Mouse (Mus musculus) gonadal fat pad, adult 2 months (tissue): Measurements from ENCODE around the gene Pros1. TPM values are rescaled to one million over a fixed set of nuclear protein-coding genes. Genes with fewer than 3 reads are reported as not detected.

Source experiments
- DNase-seq: peaks from one replicate; pipeline ENCODE4 v3.0.0-alpha.2; 2012; ENCODE audit warnings: low read depth
- polyA plus RNA-seq: library from polyadenylated mRNA; depleted of rRNA; stranded (reverse); fragments of >200 nt; gene quantifications from 2 replicates; pipeline ENCODE4 v1.2.3, GENCODE M21; 2012

Gene Pros1
- polyA plus RNA-seq, 1 experiment: 10.3 TPM

DNA sequence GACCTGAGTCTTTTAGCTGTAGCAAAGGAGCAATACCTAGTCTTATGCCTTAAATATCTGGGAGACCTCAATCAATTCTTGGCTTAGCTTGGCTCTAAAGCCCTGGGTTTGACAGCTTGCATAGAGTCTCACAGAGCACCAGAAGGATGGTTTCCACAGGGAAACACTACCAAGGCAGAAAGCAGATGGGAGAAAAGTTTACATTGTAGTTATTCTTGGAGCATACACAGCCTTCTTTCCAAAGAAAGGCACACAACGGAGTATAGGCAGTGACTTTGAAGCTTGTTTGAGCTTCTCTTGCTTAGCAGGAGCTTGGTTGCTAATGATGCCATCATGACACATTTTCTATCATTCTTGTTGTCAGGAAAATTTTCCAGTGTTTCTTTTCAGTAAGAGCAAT, 6.0 kb downstream of the Pros1 start:
- DNase-seq: no peak

DNA sequence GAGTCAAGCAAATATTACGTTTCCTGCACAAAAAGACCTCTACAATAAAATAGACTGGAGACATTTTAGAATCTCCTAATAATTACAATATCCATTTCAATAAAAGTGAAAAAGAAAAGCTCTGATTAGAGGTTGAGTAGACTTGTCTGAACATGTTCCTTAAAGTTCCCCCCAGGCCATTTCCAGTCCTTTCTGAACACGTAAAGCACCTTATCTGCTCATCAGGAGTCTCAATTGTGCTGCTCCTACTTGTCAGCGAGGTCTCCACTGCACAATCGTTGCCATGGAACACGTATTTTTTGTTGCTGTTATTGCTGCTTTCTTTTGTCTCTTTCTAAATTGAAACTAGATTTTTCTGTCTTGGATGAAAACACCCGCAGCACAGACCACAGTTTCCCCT, 7.3 kb downstream of the Pros1 start:
- no peak for DNase-seq

DNA sequence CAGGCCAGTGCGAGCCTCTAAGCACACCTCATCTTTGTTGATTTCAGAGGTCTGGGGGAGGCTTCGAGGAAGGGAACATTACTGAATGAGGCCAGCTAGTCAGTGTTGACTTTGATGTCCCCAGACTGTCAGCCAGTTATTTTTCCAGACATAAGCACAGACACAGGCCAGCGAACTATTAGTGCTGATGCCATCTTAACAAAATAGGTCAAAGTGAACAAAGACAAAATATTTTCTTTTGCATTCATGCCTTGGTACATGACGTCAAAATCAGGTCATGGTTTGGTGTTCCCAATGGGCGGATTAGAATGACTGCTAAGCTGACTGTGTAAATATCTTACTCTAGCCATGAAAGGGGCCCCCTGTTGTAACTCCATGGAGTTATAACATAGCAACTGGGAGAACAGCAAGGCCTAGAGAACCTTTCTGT, 18.6 kb downstream of the Pros1 start:
- DNase-seq: no peak

DNA sequence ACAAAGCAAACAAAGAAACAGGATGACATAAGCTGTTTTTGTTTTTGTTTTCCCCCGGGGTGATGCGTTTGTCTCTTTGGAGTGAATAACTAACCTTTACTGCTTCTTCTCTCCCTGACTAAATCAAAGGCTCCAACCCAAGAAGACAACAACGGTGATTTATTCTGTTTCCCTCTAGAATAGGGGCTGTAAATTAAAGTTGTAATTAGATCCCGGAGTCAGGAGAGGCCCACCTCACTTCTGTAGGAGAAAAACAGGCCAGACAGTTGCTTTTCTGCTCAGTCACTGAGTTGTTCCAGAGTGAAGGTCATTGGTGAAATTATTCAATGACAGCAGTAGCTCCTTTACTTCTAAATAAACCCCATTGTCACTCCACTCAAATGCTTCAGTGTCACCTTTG, 19.1 kb downstream of the Pros1 start:
- no peak for DNase-seq

DNA sequence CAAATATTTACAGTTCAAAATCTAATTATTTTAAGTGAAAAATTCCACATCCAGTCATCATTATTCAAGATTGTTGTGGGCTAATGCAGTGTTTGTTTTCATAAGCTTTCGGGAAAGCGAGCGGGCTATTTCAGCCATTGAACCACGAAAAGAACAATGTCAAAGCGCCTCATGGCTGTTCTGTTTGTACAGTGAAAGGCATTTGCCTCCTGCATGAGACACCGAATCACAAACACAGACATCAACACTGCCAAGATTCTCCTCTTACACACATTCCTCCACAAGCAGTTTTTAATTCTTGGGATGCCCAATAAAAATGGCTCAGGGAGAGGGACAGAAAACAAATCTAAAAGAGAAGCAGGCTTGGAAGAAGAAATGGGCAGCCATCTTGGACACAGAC, 20.0 kb downstream of the Pros1 start:
- no peak for DNase-seq

DNA sequence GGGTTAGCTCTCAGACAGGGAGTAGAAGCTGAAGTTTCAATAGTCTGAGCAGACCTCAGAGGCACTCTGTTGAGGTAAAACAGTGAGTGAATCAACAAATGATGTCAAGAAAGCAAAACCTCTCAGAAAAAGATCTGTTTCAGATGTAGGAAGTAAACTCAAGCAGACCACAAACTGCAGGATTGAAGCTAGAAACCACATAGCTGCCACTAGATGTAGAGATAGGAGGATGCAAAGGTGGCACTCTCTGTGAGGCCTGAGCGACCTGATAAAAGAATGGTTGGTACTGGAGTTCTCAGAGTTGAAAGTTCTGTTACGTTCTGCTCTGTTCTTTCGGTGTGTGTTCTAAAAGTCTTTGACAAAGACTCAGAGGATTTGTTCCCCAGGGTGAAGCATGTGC, 41.7 kb downstream of the Pros1 start:
- no peak for DNase-seq

DNA sequence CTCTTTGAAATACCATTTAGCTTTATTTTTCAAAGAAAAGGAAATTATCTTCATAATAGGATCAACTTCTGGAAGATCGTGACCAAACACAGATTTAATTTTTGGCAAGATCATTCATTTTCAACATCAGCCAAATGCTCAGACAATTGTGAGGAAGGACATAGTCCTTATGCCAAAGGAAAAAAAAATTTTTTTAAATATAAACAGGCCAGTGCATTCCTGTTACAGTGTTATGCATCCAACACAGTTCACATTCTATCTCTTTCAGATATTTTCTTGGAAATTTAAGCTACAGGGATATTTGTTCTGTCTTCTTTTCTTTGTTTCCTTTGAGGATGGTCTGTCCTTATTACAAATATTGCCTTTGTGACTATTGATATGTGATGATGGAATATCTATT, 57.3 kb downstream of the Pros1 start:
- no peak for DNase-seq

DNA sequence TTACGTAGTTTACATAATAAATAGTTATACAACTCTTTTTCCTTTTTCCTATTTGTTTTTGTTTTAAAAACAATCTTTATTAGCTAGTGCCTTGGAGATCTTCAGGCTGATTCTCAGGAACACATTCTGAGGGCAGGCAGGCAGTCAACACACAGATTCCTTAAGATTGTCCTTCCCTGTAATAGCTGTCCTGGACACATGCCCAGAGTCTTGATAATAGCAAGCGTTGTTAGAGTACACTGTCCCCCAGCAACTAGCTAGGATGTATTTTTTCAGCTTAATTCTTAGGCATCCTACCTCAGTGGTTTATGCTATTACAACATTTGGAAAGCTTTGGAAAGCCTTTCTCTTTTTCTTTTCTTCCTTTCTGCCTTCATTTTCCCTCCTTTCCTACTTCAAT, 58.1 kb downstream of the Pros1 start:
- DNase-seq: no peak

DNA sequence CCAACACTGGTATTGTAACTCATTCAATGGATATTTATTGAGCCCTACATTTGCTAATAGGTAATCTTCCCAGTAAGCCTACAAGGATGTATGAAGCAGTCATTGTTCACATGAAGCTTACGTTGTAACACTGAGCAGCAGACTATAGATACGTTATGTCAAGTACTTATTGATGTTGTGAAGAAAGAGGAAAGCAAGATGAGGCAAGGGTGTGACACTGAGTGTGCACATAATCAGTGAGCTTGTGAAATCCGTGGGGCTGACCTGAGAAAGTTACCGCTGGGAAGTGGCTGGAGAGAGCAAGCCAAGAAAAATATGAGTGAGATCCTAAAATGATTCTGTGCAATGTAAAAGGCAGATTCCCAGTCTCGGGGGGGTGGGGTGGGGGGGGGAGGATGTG, 61.4 kb downstream of the Pros1 start:
- peak; percentile 64 for DNase-seq

DNA sequence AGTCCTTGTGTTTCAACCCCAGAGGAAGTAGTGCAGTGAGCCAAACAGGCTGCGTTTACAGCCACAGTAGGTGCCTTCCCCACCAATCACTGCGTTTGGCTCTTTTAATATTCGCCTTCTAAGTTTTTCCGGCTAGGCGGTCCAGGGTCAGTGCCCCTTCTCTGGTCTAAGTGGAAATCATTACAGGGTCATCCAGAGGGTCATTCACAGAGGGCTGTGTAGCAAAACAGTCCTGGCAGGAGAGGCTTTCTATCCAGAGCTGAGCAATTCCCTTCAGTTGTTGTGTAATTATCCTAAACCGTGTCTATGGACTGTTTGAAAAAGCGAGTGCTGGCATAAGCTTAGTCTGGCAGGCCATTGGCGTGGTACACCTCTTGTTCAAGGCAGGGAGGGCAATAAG, 68.1 kb downstream of the Pros1 start:
- no peak for DNase-seq

DNA sequence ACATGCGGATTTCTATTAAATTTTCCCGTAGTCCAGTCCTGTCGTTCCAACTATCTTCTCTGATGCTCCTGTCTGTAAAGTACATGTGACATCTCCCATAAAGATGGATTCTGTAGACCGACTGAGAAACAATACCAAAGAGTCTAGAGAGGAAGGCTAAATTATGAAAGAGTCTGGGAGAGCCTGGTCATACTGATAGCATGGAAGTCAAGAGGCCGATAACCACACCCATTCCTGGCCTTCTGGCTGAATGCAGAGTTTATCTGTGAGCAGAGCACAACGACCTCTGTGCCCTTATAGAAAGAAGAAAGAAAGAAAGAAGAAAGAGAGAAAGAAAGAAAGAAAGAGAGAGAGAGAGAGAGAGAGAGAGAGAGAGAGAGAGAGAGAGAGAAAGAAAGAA, 77.2 kb downstream of the Pros1 start:
- no peak for DNase-seq

DNA sequence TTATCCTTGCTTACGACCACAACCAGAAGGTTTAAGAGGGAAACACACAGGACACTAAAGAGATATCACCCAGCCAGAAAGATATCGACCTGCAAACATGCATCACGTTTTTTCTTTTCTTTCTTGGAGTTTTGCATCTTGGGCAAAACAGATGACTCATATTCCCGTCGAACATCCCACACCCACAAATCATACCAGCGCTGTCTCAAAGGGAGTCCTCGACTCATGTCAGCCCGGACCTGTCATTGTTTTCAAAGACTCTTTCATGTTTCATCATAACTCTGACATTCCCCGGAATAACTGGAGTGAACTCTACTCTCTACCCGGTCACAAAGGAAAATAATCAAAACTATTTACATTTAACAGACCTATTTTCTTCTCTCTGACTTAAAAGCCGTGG, 82.2 kb downstream of the Pros1 start:
- no peak for DNase-seq

DNA sequence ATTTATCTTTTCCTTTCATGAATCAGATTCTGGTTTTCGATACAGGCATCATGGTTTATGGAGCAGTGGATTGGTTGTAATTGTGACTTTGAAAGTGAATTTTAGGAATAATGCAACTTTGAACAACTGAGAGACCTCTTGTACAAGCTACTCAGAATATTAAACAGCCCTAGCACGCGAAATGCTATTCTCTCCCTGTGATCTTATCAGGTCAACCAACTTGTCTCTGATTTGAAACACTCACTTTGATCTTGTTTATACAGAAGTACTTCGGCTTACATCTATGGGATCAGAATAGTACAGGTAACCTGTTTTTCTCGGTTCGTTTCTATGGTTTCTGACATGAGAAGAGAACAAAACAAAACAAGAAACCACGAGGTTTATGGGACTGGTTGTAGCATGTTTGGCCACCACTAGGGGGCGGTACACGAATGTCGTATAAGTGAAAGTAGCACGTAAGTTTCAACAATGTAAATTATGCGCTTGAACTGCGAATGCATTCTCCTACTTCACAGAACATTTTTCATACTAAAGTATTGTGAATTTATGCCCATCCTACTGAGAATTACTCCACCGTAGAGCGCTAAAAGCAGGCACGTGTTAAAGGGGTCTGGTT, 86.4 kb downstream of the Pros1 start:
- no peak for DNase-seq

DNA sequence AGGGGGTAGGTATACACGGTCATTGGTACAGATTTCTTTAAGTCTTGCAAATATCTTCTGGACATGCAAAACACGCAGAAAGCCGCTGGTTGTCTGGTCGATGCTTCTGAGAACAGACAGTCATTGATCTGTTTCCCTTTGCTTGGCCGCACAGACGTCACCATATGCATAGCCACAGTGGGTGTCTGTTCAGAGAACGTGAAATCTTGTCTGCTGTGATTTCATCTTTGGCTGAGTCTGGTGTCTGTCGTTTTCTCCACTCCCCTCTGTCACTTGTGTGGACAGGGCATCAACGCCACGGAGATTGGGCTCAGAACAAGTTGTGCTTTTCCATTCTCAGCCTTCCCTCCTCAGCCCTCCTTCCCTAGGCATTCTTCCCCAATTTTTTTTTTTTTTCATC, 87.7 kb downstream of the Pros1 start:
- DNase-seq: no peak

DNA sequence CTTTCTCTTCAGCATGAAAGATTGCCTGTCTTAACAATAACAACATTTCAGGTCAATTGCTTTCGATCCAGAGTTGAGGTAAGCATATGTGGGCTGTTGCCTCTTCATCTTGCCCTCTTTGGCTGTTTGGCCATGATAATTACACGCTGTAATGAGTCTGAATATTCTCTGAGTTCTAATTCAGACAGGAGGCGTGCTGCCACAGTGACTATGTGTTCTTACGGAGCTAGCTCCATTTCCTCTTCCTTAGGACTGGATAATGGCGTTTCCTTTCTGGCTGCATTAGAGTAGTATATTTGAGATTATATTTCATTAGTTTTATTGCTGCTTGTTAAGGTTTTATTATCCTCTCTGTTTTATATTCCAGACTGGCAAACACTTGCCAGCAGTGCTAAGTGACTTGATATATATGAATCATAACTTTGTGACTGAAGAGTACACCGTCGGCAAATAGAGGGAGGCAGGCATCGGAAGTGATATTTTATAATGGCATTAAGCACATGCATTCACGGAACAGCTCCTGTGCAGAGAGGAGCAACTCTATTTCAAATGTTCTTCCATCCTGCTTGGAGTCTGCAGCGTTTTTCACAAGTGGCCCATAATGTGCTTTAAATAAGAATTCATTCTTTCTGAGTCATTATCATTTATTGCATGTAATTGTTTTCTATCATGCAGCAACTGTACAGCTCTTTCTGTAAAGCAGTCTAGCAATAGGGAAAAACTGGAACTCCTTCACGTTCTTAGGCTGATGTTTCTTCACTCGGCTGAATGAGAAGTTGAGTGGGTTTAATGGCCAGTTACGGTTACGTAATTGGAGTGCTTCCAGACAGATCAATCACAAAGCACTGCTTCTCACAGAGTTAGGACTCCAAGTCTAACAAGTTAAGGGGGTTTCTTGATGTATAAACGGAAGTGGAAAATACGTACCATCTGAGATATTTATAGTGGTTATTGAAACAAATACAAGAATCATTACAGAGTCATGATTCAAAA, 88.6 kb downstream of the Pros1 start:
- DNase-seq: peak; percentile 24

DNA sequence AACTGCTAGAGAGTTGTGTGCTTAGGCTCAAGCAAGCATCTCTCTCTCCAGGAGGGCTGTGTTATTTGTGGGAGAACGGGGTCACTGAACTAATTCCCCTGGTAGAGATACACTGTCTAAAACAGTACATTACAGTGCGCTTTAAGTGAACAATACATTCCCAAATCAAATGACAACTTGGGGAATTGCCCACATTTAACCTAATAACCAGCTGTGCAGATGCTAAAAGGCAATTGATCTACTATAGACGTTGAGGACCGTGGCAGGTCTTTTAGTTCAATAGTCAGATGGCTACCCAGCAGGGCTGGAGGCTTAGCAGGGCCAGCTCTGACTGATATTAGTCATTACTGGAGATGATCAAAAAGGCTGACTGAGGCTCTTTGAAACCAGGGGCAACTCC, 104.4 kb downstream of the Pros1 start:
- DNase-seq: no peak

DNA sequence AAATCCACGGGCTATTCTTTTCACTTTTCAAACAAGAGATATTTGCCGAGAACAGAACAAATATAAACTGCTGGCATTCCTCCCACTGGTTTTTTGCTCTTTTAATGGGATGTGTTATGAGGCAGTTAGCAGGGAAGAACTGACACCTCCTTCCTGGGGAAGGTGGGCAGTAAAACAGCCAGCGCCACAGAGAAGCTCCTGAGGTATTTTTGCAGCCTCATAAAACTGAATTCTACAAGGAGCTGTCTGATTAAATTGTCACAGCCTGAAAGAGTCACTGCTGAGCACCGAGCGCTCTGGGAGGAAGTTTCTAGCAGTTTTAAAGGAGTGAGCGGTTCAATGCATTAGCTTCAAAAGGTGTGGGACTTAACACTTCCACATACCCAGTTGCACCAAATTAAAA, 110.3 kb downstream of the Pros1 start:
- no peak for DNase-seq

DNA sequence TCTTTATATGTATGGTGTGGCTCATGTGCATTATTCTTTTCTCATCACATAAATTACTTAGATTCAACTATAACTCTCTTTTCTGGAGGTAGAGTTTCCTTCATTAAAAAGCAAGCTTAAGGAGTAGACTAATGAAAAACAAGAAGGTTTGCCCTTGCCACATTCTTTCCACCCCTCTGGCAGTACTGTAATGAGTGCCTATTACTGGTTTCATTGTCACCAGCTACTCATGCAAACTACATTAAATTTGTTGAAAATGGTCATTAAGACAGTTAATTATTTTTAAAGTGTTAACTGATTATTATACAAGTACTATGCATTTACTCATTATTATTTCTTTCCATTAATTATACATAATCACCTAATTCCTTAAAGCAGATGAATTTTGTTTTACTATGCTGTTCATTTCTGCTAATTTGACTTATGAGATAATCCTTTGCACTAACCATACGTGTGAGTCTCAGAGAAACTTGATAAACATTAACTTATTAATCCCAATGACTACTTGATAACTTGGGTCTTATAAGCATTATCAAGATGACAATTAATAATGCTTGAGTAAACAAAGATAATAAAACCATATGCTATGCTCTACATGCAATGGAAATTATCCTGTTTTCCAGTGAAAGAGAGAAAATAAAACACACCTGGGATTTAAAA, 117.7 kb downstream of the Pros1 start:
- DNase-seq: no peak

DNA sequence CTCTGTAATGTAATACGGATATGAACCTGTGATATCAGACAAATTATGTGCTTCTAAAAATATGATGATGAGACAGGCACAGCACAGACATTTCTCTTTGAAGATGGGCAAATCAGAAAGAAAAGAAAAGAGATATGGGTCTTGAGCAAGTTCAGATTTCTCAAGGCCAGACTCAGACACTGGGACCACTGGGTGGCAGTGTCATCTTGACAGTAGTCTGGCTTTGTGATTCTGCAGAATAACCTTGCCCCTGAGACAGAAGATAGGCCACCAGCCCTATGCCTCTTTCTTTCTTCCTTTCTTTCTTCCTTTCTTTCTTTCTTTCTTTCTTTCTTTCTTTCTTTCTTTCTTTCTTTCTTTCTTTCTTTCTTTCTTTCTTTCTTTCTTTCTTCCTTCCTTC, 120.8 kb downstream of the Pros1 start:
- no peak for DNase-seq
